Mouse (Mus musculus) MEL (cell line): ENCODE results near the gene Rspo1. TPM values are rescaled to one million over a fixed set of nuclear protein-coding genes. Genes with fewer than 3 reads are reported as not detected.

Experiments used
- DNase-seq: peaks from one replicate; pipeline ENCODE4 v3.0.0; 2011; ENCODE audit warnings: low read depth, low spot score
- H3K27ac ChIP-seq: 2 replicates; pipeline ENCODE4 v1.5.1; 2012; ENCODE audit warnings: low read depth, mild to moderate bottlenecking, control low read depth, low read length, moderate library complexity; ENCODE audit not compliant: control insufficient read depth
- H3K27me3 ChIP-seq, 2 experiments: fragments of 150-350 bp in 1 of 2; sonication (generic) in 1 of 2; 2 replicates each; pipeline ENCODE4 v1.6.1; 2012; ENCODE audit warnings: low read length in 2 of 2, mild to moderate bottlenecking in 2 of 2, improper control_type of control experiment in 1 of 2, moderate library complexity in 1 of 2; ENCODE audit not compliant: insufficient read depth in 2 of 2, control insufficient read depth in 1 of 2
- H3K36me3 ChIP-seq, 2 experiments: 2 replicates each; pipeline ENCODE4 v1.6.1; 2012 to 2014; ENCODE audit warnings: low read length in 2 of 2, improper control_type of control experiment in 1 of 2, inconsistent platforms in 1 of 2, mild to moderate bottlenecking in 1 of 2; ENCODE audit not compliant: insufficient read depth in 2 of 2, control insufficient read depth in 1 of 2
- H3K4me1 ChIP-seq, 2 experiments: fragments of 150-350 bp in 1 of 2; sonication (generic) in 1 of 2; 2 replicates each; pipeline ENCODE4 v1.6.1; 2012; ENCODE audit warnings: low read length in 2 of 2, improper control_type of control experiment in 1 of 2, mild to moderate bottlenecking in 1 of 2; ENCODE audit not compliant: insufficient read depth in 2 of 2, control insufficient read depth in 1 of 2
- H3K4me3 ChIP-seq, 2 experiments: fragments of 150-350 bp in 1 of 2; sonication (generic) in 1 of 2; 2 replicates each; pipeline ENCODE4 v1.5.1; 2012; ENCODE audit warnings: low read depth in 2 of 2, low read length in 2 of 2, mild to moderate bottlenecking in 2 of 2, moderate library complexity in 2 of 2, control low read depth in 1 of 2, improper control_type of control experiment in 1 of 2; ENCODE audit not compliant: control insufficient read depth in 1 of 2, insufficient read depth in 1 of 2
- H3K79me2 ChIP-seq: 2 replicates; pipeline ENCODE4 v1.6.1; 2012; ENCODE audit warnings: mild to moderate bottlenecking, low read length, moderate library complexity; ENCODE audit not compliant: control insufficient read depth, poor library complexity, insufficient read depth
- H3K9ac ChIP-seq: 2 replicates; pipeline ENCODE4 v1.6.1; 2012; ENCODE audit warnings: low read depth, mild to moderate bottlenecking, control low read depth, low read length, moderate library complexity; ENCODE audit not compliant: control insufficient read depth, poor library complexity, severe bottlenecking
- H3K9me3 ChIP-seq: fragments of 150-350 bp; sonication (generic); replicated peaks from 2 replicates; pipeline ENCODE4 v1.6.1; 2012; ENCODE audit warnings: mild to moderate bottlenecking, low read length, improper control_type of control experiment, moderate library complexity; ENCODE audit not compliant: insufficient read depth
- CTCF ChIP-seq, 3 experiments: IDR thresholded peaks in 2 of 3; conservative IDR thresholded peaks in 1 of 3; 2 replicates each; pipeline ENCODE4 v1.5.1; 2011 to 2012; ENCODE audit warnings: low read length in 3 of 3, low read depth in 2 of 3, mild to moderate bottlenecking in 2 of 3, improper control_type of control experiment in 1 of 3, inconsistent platforms in 1 of 3, mixed read lengths in 1 of 3, moderate library complexity in 1 of 3; ENCODE audit not compliant: control insufficient read depth in 1 of 3, insufficient read depth in 1 of 3, poor library complexity in 1 of 3, severe bottlenecking in 1 of 3
- ELF1 ChIP-seq: IDR thresholded peaks from 2 replicates; pipeline ENCODE4 v1.6.1; 2014; ENCODE audit warnings: low read depth, mild to moderate bottlenecking, inconsistent platforms, low read length, improper control_type of control experiment, moderate library complexity
- EP300 ChIP-seq, 2 experiments: IDR thresholded peaks; 2 replicates each; pipeline ENCODE4 v1.6.1; 2011; ENCODE audit warnings: improper control_type of control experiment in 2 of 2, low read length in 2 of 2, low read depth in 1 of 2, mild to moderate bottlenecking in 1 of 2
- GABPA ChIP-seq: IDR thresholded peaks from 2 replicates; pipeline ENCODE4 v1.6.1; 2012; ENCODE audit warnings: low read depth, mild to moderate bottlenecking, inconsistent platforms, low read length, improper control_type of control experiment, moderate library complexity
- GATA1 ChIP-seq: IDR thresholded peaks from 2 replicates; pipeline ENCODE4 v1.6.1; 2011; ENCODE audit warnings: low read depth, low read length, improper control_type of control experiment
- JUND ChIP-seq: IDR thresholded peaks from 2 replicates; pipeline ENCODE4 v1.6.1; 2011; ENCODE audit warnings: low read depth, mild to moderate bottlenecking, improper control_type of control experiment, low read length
- MAFK ChIP-seq: IDR thresholded peaks from 2 replicates; pipeline ENCODE4 v1.6.1; 2011; ENCODE audit warnings: low read depth, mild to moderate bottlenecking, low read length, improper control_type of control experiment, borderline replicate concordance
- MXI1 ChIP-seq: IDR thresholded peaks from 2 replicates; pipeline ENCODE4 v1.6.1; 2011; ENCODE audit warnings: mild to moderate bottlenecking, low read depth, low read length, improper control_type of control experiment
- MYB ChIP-seq: IDR thresholded peaks from 2 replicates; pipeline ENCODE4 v1.6.1; 2011; ENCODE audit warnings: mild to moderate bottlenecking, low read depth, low read length, improper control_type of control experiment
- MYC ChIP-seq: IDR thresholded peaks from 2 replicates; pipeline ENCODE4 v1.6.1; 2011; ENCODE audit warnings: low read depth, mild to moderate bottlenecking, low read length, improper control_type of control experiment, moderate library complexity
- NRF1 ChIP-seq: IDR thresholded peaks from 2 replicates; pipeline ENCODE4 v1.6.1; 2014; ENCODE audit warnings: low read depth, mild to moderate bottlenecking, inconsistent platforms, low read length, improper control_type of control experiment, moderate library complexity; ENCODE audit not compliant: poor library complexity, insufficient read depth, severe bottlenecking
- SIN3A ChIP-seq: IDR thresholded peaks from 2 replicates; pipeline ENCODE4 v1.6.1; 2012; ENCODE audit warnings: low read length, improper control_type of control experiment, inconsistent platforms
- SMC3 ChIP-seq: IDR thresholded peaks from 2 replicates; pipeline ENCODE4 v1.6.1; 2011; ENCODE audit warnings: low read depth, low read length, improper control_type of control experiment
- TCF12 ChIP-seq: IDR thresholded peaks from 2 replicates; pipeline ENCODE4 v1.6.1; 2014; ENCODE audit warnings: low read depth, mild to moderate bottlenecking, inconsistent platforms, low read length, improper control_type of control experiment, moderate library complexity
- UBTF ChIP-seq: IDR thresholded peaks from 2 replicates; pipeline ENCODE4 v1.6.1; 2012; ENCODE audit warnings: low read depth, mild to moderate bottlenecking, inconsistent platforms, low read length, improper control_type of control experiment, moderate library complexity, borderline replicate concordance; ENCODE audit not compliant: insufficient read depth
- USF1 ChIP-seq: IDR thresholded peaks from 2 replicates; pipeline ENCODE4 v1.6.1; 2014; ENCODE audit warnings: low read depth, mild to moderate bottlenecking, inconsistent platforms, low read length, improper control_type of control experiment, moderate library complexity
- USF2 ChIP-seq, 2 experiments: IDR thresholded peaks; 2 replicates each; pipeline ENCODE4 v1.6.1; 2011 to 2012; ENCODE audit warnings: improper control_type of control experiment in 2 of 2, low read length in 2 of 2, borderline replicate concordance in 1 of 2, inconsistent platforms in 1 of 2, low read depth in 1 of 2, mild to moderate bottlenecking in 1 of 2; ENCODE audit not compliant: insufficient read depth in 1 of 2
- ZC3H11A ChIP-seq: IDR thresholded peaks from 2 replicates; pipeline ENCODE4 v1.6.1; 2012; ENCODE audit warnings: low read depth, mild to moderate bottlenecking, inconsistent platforms, low read length, improper control_type of control experiment
- ZKSCAN1 ChIP-seq: IDR thresholded peaks from 2 replicates; pipeline ENCODE4 v1.6.1; 2012; ENCODE audit warnings: low read depth, mild to moderate bottlenecking, inconsistent platforms, low read length, improper control_type of control experiment, moderate library complexity
- polyA plus RNA-seq, 2 experiments: library from polyadenylated mRNA; stranded (reverse) in 1 of 2; unstranded in 1 of 2; fragments of >175 nt in 1 of 2; fragments of >200 nt in 1 of 2; gene quantifications; 2 replicates each; pipeline versions ENCODE4 v1.2.1 to v1.2.4; 2012; ENCODE audit warnings: low replicate concordance in 2 of 2, low read depth in 1 of 2; ENCODE audit not compliant: insufficient read length in 2 of 2, insufficient read depth in 1 of 2, missing spikeins in 1 of 2
- total RNA-seq: library from RNA; depleted of rRNA; stranded (reverse); fragments of 300-350 nt; gene quantifications from 2 replicates; pipeline ENCODE4 v1.2.3, GENCODE M21; 2012

Gene Rspo1
- total and polyA plus RNA-seq, 3 experiments, result not detected

- no peaks in the 10 kb centered on the region for H3K9me3 ChIP-seq
Observed at GRCm38 (mm10) chr4:124964912-124965599, 21.2 kb upstream of the Rspo1 start.

GRCm38 (mm10) chr4:124968711-124969110 is 17.5 kb upstream of the Rspo1 start:
- H3K9me3 ChIP-seq, result no peaks in the 10 kb centered on the region
- no peaks in the 10 kb centered on the region for H3K4me1 ChIP-seq
- H3K9ac ChIP-seq, result no peak overlapping the region
- no peaks in the 10 kb centered on the region for H3K27me3 ChIP-seq
- DNase-seq, result no peak
- no peaks in the 10 kb centered on the region for H3K36me3 ChIP-seq
- TF ChIP-seq MAFK, result no peak
- no peak for TF ChIP-seq CTCF (IDR thresholded peaks at IDR 0.05 in 2 of 3, conservative IDR thresholded peaks at IDR 0.05 in 1 of 3; ENCODE audit: control insufficient read depth in 1 of 3, insufficient read depth in 1 of 3, low read depth in 2 of 3, low read length in 3 of 3, poor library complexity in 1 of 3, severe bottlenecking in 1 of 3)
- no peak for TF ChIP-seq JUND
- TF ChIP-seq GABPA, result no peak
- no peak for TF ChIP-seq NRF1
- TF ChIP-seq SIN3A, result no peak
- no peak for TF ChIP-seq MYB
- TF ChIP-seq ZC3H11A, result no peak
- no peak for TF ChIP-seq MXI1
- TF ChIP-seq UBTF, result no peak
- no peak for TF ChIP-seq ELF1
- no peak for TF ChIP-seq MYC
- no peak overlapping the region for H3K4me3 ChIP-seq
- H3K27ac ChIP-seq, result no peak overlapping the region
- no peaks in the 10 kb centered on the region for H3K79me2 ChIP-seq

More at GRCm38 (mm10) chr4:124964912-124965599, 21.2 kb upstream of the Rspo1 start:
- H3K9ac ChIP-seq, result no peak overlapping the region
- H3K4me3 ChIP-seq, result no peak overlapping the region
- TF ChIP-seq USF1, result no peak
- no peak for TF ChIP-seq MAFK
- TF ChIP-seq ZKSCAN1, result no peak
- no peak for TF ChIP-seq MYC
- TF ChIP-seq GATA1, result no peak
- TF ChIP-seq SMC3, result no peak
- TF ChIP-seq TCF12, result no peak
- TF ChIP-seq MYB, result no peak
- no peak for TF ChIP-seq USF2 (IDR thresholded peaks at IDR 0.05; ENCODE audit: borderline replicate concordance in 1 of 2, insufficient read depth in 1 of 2, low read depth in 1 of 2, low read length in 2 of 2)
- no peak for TF ChIP-seq EP300 (IDR thresholded peaks at IDR 0.05; ENCODE audit: low read depth in 1 of 2, low read length in 2 of 2)
- TF ChIP-seq, all 39 proteins: peak for 0
- Histone ChIP-seq H3K4me1 (no peaks in the 10 kb centered on the region), H3K79me2 (no peaks in the 10 kb centered on the region), H3K27ac (no peak overlapping the region), H3K36me3 (no peaks in the 10 kb centered on the region), H3K27me3 (no peaks in the 10 kb centered on the region)
- DNase-seq, result no peak
